Mouse (Mus musculus) heart, postnatal 0 days (tissue): Measurements from ENCODE around the gene Tfeb. TPM values are rescaled to one million over a fixed set of nuclear protein-coding genes. Genes with fewer than 3 reads are reported as not detected.

ENCODE experiments used
- ATAC-seq: fragments of 200-750 bp; cut with Nextera tagmentation; 2 replicates; pipeline ENCODE4 v1.8.0; 2017; ENCODE audit warnings: low read depth, moderate number of reproducible peaks, moderate library complexity; ENCODE audit not compliant: insufficient read depth
- DNase-seq: peaks from one replicate; pipeline ENCODE4 v3.0.0-alpha.2; 2016; ENCODE audit warnings: low spot score
- H3K27ac ChIP-seq: fragments of 300-500 bp; sonication (generic); 2 replicates; pipeline ENCODE4 v1.5.1; 2014; ENCODE audit warnings: low read depth, mild to moderate bottlenecking
- H3K27me3 ChIP-seq: fragments of 300-500 bp; sonication (generic); 2 replicates; pipeline ENCODE4 v1.6.1; 2014; ENCODE audit warnings: low read length, mixed read lengths; ENCODE audit not compliant: control insufficient read depth, insufficient read depth
- H3K36me3 ChIP-seq: fragments of 300-500 bp; sonication (generic); replicated peaks from 2 replicates; pipeline ENCODE4 v1.6.1; 2014; ENCODE audit warnings: low read length, mixed read lengths; ENCODE audit not compliant: control insufficient read depth, insufficient read depth
- H3K4me1 ChIP-seq: fragments of 300-500 bp; sonication (generic); 2 replicates; pipeline ENCODE4 v1.6.1; 2014; ENCODE audit warnings: antibody characterized with exemption; ENCODE audit not compliant: control insufficient read depth, insufficient read depth
- H3K4me2 ChIP-seq: fragments of 300-500 bp; sonication (generic); 2 replicates; pipeline ENCODE4 v1.6.1; 2014; ENCODE audit warnings: low read depth, mild to moderate bottlenecking, low read length, moderate library complexity
- H3K4me3 ChIP-seq: fragments of 300-500 bp; sonication (generic); 2 replicates; pipeline ENCODE4 v1.5.1; 2014; ENCODE audit warnings: low read depth, low read length
- H3K9ac ChIP-seq: fragments of 300-500 bp; sonication (generic); replicated peaks from 2 replicates; pipeline ENCODE4 v1.6.1; 2014; ENCODE audit warnings: low read depth, low read length, mixed read lengths
- H3K9me3 ChIP-seq: fragments of 300-500 bp; sonication (generic); replicated peaks from 2 replicates; pipeline ENCODE4 v1.6.1; 2016; ENCODE audit warnings: low read length; ENCODE audit not compliant: control insufficient read depth
- CTCF ChIP-seq: IDR thresholded peaks from 2 replicates; pipeline ENCODE4 v1.5.1; 2016; ENCODE audit warnings: antibody characterized with exemption, control low read depth, low read depth
- EP300 ChIP-seq: IDR thresholded peaks from 2 replicates; pipeline ENCODE4 v1.6.1; 2016; ENCODE audit warnings: antibody characterized with exemption, low read depth
- WGBS: fragments of 180-500 bp; shearing (Covaris S2); extraction: QIAGEN DNeasy Blood & Tissue Kit; methylation state at CpG from one replicate; pipeline ENCODE4 v1.1.7; 2014; 5-methylcytosine and 5-hydroxymethylcytosine counted together
- polyA plus RNA-seq: library from polyadenylated mRNA; unstranded; fragments of >200 nt; fragmentation: Nextera tagmentation; extraction: Ambion mirVana; gene quantifications from 2 replicates; pipeline ENCODE4 v1.2.1, GENCODE M21; 2015
- total RNA-seq: library from RNA; depleted of rRNA; stranded (reverse); fragments of >200 nt; gene quantifications from 2 replicates; pipeline ENCODE4 v1.2.3, GENCODE M21; 2014; ENCODE audit warnings: low replicate concordance

Gene Tfeb
- total and polyA plus RNA-seq, 2 experiments from 2014 or later, result 27.9 to 42.4 TPM

GRCm38 (mm10) chr17:47706196-47706595 is 30.6 kb upstream of the Tfeb start:
- WGBS, result 60% methylated on average over 1 of the region's 1 CpGs
- Histone ChIP-seq H3K27me3 (no peaks in the 10 kb centered on the region), H3K4me3 (no peak overlapping the region), H3K4me1 (no peaks in the 10 kb centered on the region), H3K9me3 (no peaks in the 10 kb centered on the region), H3K9ac (no peak overlapping the region), H3K4me2 (no peak overlapping the region), H3K27ac (no peak overlapping the region), H3K36me3 (peaks cover 19% of the 10 kb centered on the region; the same call in 1 of the 2 replicates)
- ATAC-seq, result 0 out of 2 replicates have a peak, but pooled peaks have one; percentile 15
- TF ChIP-seq CTCF (no peak), EP300 (no peak)
- DNase-seq, result peak; percentile 27

- Histone ChIP-seq H3K4me3 (no peak overlapping the region), H3K9me3 (no peaks in the 10 kb centered on the region), H3K27me3 (no peaks in the 10 kb centered on the region), H3K4me2 (no peak overlapping the region), H3K4me1 (no peaks in the 10 kb centered on the region), H3K9ac (no peak overlapping the region), H3K27ac (no peak overlapping the region), H3K36me3 (peaks cover 7% of the 10 kb centered on the region; the same call in 1 of the 2 replicates)
- DNase-seq (no peak), ATAC-seq (no peak)
- WGBS, result 78% methylated on average over 3 of the region's 3 CpGs
- no peak for TF ChIP-seq EP300
- no peak for TF ChIP-seq CTCF
Observed at GRCm38 (mm10) chr17:47707961-47708360, 28.9 kb upstream of the Tfeb start.

GRCm38 (mm10) chr17:47708972-47709371 is 27.9 kb upstream of the Tfeb start:
- DNase-seq, result no peak
- H3K4me1 ChIP-seq, result no peaks in the 10 kb centered on the region
- H3K9ac ChIP-seq, result no peak overlapping the region
- no peaks in the 10 kb centered on the region for H3K27me3 ChIP-seq
- no peak for ATAC-seq
- H3K4me3 ChIP-seq, result no peak overlapping the region
- WGBS, result 66% methylated on average over 4 of the region's 4 CpGs
- H3K9me3 ChIP-seq, result no peaks in the 10 kb centered on the region
- no peaks in the 10 kb centered on the region; the same call in 1 of the 2 replicates for H3K36me3 ChIP-seq
- no peak for TF ChIP-seq EP300
- no peak for TF ChIP-seq CTCF
- H3K4me2 ChIP-seq, result no peak overlapping the region
- H3K27ac ChIP-seq, result no peak overlapping the region

GRCm38 (mm10) chr17:47710036-47710435 is 26.8 kb upstream of the Tfeb start:
- WGBS, result 69% methylated on average over 3 of the region's 3 CpGs
- DNase-seq, result no peak
- H3K4me1 ChIP-seq, result no peaks in the 10 kb centered on the region
- H3K27ac ChIP-seq, result no peak overlapping the region
- H3K9me3 ChIP-seq, result no peaks in the 10 kb centered on the region
- TF ChIP-seq CTCF (no peak), EP300 (no peak)
- no peaks in the 10 kb centered on the region for H3K36me3 ChIP-seq
- H3K27me3 ChIP-seq, result no peaks in the 10 kb centered on the region
- ATAC-seq, result no peak
- H3K9ac ChIP-seq, result no peak overlapping the region
- no peak overlapping the region for H3K4me2 ChIP-seq
- H3K4me3 ChIP-seq, result no peak overlapping the region

GRCm38 (mm10) chr17:47711883-47712282 is 24.9 kb upstream of the Tfeb start:
- no peak overlapping the region for H3K27ac ChIP-seq
- WGBS, result 19% methylated on average over 6 of the region's 6 CpGs
- no peak for ATAC-seq

More at GRCm38 (mm10) chr17:47711883-47712282, 24.9 kb upstream of the Tfeb start:
- TF ChIP-seq CTCF (no peak), EP300 (no peak)
- no peak overlapping the region for H3K9ac ChIP-seq
- no peaks in the 10 kb centered on the region for H3K27me3 ChIP-seq
- H3K4me2 ChIP-seq, result no peak overlapping the region
- no peak for DNase-seq
- H3K36me3 ChIP-seq, result no peaks in the 10 kb centered on the region
- H3K4me3 ChIP-seq, result no peak overlapping the region
- H3K4me1 ChIP-seq, result no peaks in the 10 kb centered on the region
- H3K9me3 ChIP-seq, result no peaks in the 10 kb centered on the region
